Mouse (Mus musculus) adrenal gland, adult 18-20 months (tissue): ENCODE data around the gene Cdh3. TPM values are rescaled to one million over a fixed set of nuclear protein-coding genes. Genes with fewer than 3 reads are reported as not detected.

Source experiments
- DNase-seq, 2 experiments: peaks; one replicate each; pipeline ENCODE4 v3.0.0; 2021 to 2022; ENCODE audit warnings: low spot score in 2 of 2
- total RNA-seq, 2 experiments: library from RNA; stranded (reverse); gene quantifications; 1 replicate in 1 of 2; 2 replicates in 1 of 2; pipeline ENCODE4 v1.2.3; 2021

Gene Cdh3
- total RNA-seq, 2 experiments from 2014 or later, result 0.36 to 0.83 TPM

- no peak for DNase-seq
Measured at GRCm38 (mm10) chr8:106605657-106606056, 95.0 kb downstream of the Cdh3 start.

- DNase-seq, result no peak
Measured at GRCm38 (mm10) chr8:106606121-106606520, 95.4 kb downstream of the Cdh3 start.

DNA sequence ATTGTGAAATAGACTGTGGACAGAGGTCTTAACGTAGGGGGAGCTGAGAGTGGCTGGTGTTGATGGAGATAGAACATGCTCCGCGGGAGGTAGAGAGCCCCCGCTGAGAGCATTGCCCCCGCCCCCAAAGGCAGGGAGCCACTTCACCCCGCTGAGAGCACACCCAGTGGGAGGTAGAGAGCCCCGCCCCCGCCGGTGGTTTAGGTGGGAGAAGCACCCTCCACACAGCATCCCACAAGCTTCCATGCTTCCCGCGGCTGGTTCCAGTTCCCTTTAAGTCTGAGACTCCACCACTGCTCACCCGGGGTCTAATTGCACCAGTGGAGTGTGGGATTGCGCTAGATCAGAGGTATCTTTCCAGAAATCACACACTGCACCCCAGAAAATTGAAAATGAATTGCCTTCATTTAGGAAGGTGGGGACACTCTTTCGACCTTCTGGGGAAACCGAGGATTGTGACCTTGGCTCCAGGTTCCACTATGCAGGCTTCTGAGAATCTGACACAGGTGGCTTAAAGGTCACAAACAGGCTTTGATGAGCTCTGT lies 96.0 kb downstream of the Cdh3 start:
- no peak for DNase-seq

Other genes with a start within 250 kb of the Cdh3 start
- gene Smpd3, start 172.9 kb upstream of the Cdh3 start, total RNA-seq, result 10 to 100 TPM in 1 of 2 experiments, 1 to 10 TPM in 1; 6.8 to 11.3 TPM
- gene Zfp90, start 95.6 kb upstream of the Cdh3 start, total RNA-seq, result 1 to 10 TPM; 4.0 to 5.2 TPM
- gene 6030452D12Rik, start 10.4 kb upstream of the Cdh3 start, total RNA-seq, result not detected
- 100 to 1,000 TPM; 116 to 132 TPM for gene Gm10073, start 62.6 kb downstream of the Cdh3 start, total RNA-seq
- gene Cdh1, start 92.5 kb downstream of the Cdh3 start, total RNA-seq, result under 1 TPM; 0.16 to 0.27 TPM
- gene Tango6, start 172.2 kb downstream of the Cdh3 start, total RNA-seq, result 1 to 10 TPM; 7.1 to 8.4 TPM